Mouse (Mus musculus): ENCODE results near the gene Pdcl.
A peak's percentile ranks its signal among the peaks of the same experiment; 100 is the strongest.

Gene Pdcl

GRCm38 (mm10) chr2:37358633-37359540 lies at the start of gene Pdcl:
TSS of gene Pdcl (minus strand) at chr2:37359332.
- DNase-seq (ENCODE audit: low spot score in 2 of 2), result peak; percentile 60 to 80

- DNase-seq (ENCODE audit: low spot score in 2 of 2), result no peak
These were observed 36.4 kb upstream of the Pdcl start for GRCm38 (mm10) chr2:37395539-37395938.

- DNase-seq (ENCODE audit: low spot score in 2 of 2), result no peak
These were observed 23.8 kb upstream of the Pdcl start for GRCm38 (mm10) chr2:37382921-37383320.

GRCm38 (mm10) chr2:37380189-37380588 lies 21.1 kb upstream of the Pdcl start:
- peak in 1 of 2 experiments; percentile 52 for DNase-seq (ENCODE audit: low spot score in 2 of 2)

GRCm38 (mm10) chr2:37376018-37376417 lies 16.9 kb upstream of the Pdcl start:
- no peak for DNase-seq (ENCODE audit: low spot score in 2 of 2)

- no peak for DNase-seq (ENCODE audit: low spot score in 2 of 2)
These were observed 11.5 kb upstream of the Pdcl start for GRCm38 (mm10) chr2:37370651-37371050.

GRCm38 (mm10) chr2:37359908-37360307 lies 776 bp upstream of the Pdcl start:
- no peak for DNase-seq (ENCODE audit: low spot score in 2 of 2)

GRCm38 (mm10) chr2:37355571-37355970 lies 3.6 kb downstream of the Pdcl start:
- no peak for DNase-seq (ENCODE audit: low spot score in 2 of 2)

GRCm38 (mm10) chr2:37351671-37352070 lies 7.5 kb downstream of the Pdcl start:
- DNase-seq (ENCODE audit: low spot score in 2 of 2), result no peak

- peak in 1 of 2 experiments; percentile 65 for DNase-seq (ENCODE audit: low spot score in 2 of 2)
These were observed 20.5 kb downstream of the Pdcl start for GRCm38 (mm10) chr2:37338497-37339187.

- DNase-seq (ENCODE audit: low spot score in 2 of 2), result no peak
These were observed 25.8 kb downstream of the Pdcl start for GRCm38 (mm10) chr2:37333321-37333720.

- no peak for DNase-seq (ENCODE audit: low spot score in 2 of 2)
These were observed 32.9 kb downstream of the Pdcl start, which contains the start of gene Olfr368 for GRCm38 (mm10) chr2:37326215-37326614. TSS of gene Olfr368 (plus strand) at chr2:37326515.

Data from cerebellum, postnatal 4 days (tissue).